Mouse (Mus musculus) liver, embryonic 15.5 days (tissue): ENCODE results near the gene Plet1. TPM values are rescaled to one million over a fixed set of nuclear protein-coding genes. Genes with fewer than 3 reads are reported as not detected.
A peak's percentile ranks its signal among the peaks of the same experiment; 100 is the strongest.

Experiments used
- ATAC-seq: fragments of 200-750 bp; cut with Nextera tagmentation; 2 replicates; pipeline ENCODE4 v1.8.0; 2017; ENCODE audit warnings: moderate number of reproducible peaks, mild to moderate bottlenecking, moderate library complexity; ENCODE audit not compliant: insufficient read depth
- H3K27ac ChIP-seq: fragments of 300-500 bp; sonication (generic); replicated peaks from 2 replicates; pipeline ENCODE4 v1.5.1; 2015; ENCODE audit warnings: mild to moderate bottlenecking, inconsistent platforms
- H3K27me3 ChIP-seq: fragments of 300-500 bp; sonication (generic); 2 replicates; pipeline ENCODE4 v1.6.1; 2015; ENCODE audit warnings: mild to moderate bottlenecking, inconsistent platforms
- H3K36me3 ChIP-seq: fragments of 300-500 bp; sonication (generic); replicated peaks from 2 replicates; pipeline ENCODE4 v1.6.1; 2015; ENCODE audit warnings: moderate library complexity, mild to moderate bottlenecking, inconsistent platforms
- H3K4me1 ChIP-seq: fragments of 300-500 bp; sonication (generic); replicated peaks from 2 replicates; pipeline ENCODE4 v1.6.1; 2015; ENCODE audit warnings: inconsistent platforms
- H3K4me2 ChIP-seq: fragments of 300-500 bp; sonication (generic); 2 replicates; pipeline ENCODE4 v1.6.1; 2015; ENCODE audit warnings: moderate library complexity, mild to moderate bottlenecking, inconsistent platforms
- H3K4me3 ChIP-seq: fragments of 300-500 bp; sonication (generic); replicated peaks from 2 replicates; pipeline ENCODE4 v1.5.1; 2015; ENCODE audit warnings: mild to moderate bottlenecking, inconsistent platforms
- H3K9ac ChIP-seq: fragments of 300-500 bp; sonication (generic); 2 replicates; pipeline ENCODE4 v1.6.1; 2015; ENCODE audit warnings: moderate library complexity, mild to moderate bottlenecking, inconsistent platforms
- H3K9me3 ChIP-seq: fragments of 300-500 bp; sonication (generic); replicated peaks from 2 replicates; pipeline ENCODE4 v1.6.1; 2016; ENCODE audit warnings: inconsistent platforms
- WGBS: fragments of 180-500 bp; shearing (Covaris S2); methylation state at CpG from one replicate; pipeline ENCODE4 v1.1.7; 2015; ENCODE audit warnings: mixed read lengths; ENCODE audit not compliant: insufficient replicate concordance; 5-methylcytosine and 5-hydroxymethylcytosine counted together
- polyA plus RNA-seq: library from polyadenylated mRNA; unstranded; fragments of >200 nt; fragmentation: Nextera tagmentation; extraction: Ambion mirVana; gene quantifications from 2 replicates; pipeline ENCODE4 v1.2.1, GENCODE M21; 2015

The Plet1 gene
- polyA plus RNA-seq, 1 experiment from 2014 or later = 0.17 TPM

DNA sequence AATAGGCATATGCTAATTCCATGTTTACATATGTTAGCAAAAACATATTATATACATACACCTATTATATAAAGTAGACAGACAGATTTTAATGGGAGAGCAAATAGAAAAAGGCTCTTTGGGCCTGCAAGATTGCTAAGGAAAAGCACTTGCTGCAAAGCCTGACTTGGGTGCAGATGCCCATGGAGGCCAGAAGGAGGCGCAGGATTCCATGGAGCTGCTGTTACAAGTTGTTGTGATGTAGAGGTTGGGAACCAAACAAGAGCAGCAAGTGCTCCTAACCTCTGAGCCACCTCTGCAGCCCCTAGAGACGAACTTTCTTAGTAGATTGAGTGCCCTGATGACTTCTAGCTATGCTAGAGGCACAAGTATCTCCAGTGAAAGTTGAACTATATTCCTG lies 24.5 kb downstream of the Plet1 start:
- H3K27ac ChIP-seq = no peak overlapping the region
- no peak overlapping the region for H3K4me3 ChIP-seq
- no peak overlapping the region for H3K9ac ChIP-seq
- H3K4me2 ChIP-seq = no peak overlapping the region
- no peaks in the 10 kb centered on the region for H3K4me1 ChIP-seq
- ATAC-seq = no peak
- WGBS = 14% methylated on average over 2 of the region's 2 CpGs
- no peaks in the 10 kb centered on the region for H3K9me3 ChIP-seq
- no peaks in the 10 kb centered on the region for H3K27me3 ChIP-seq
- 0 out of 2 replicates have a peak, but pooled peaks cover 5% of the 10 kb centered on the region for H3K36me3 ChIP-seq

GRCm38 (mm10) chr9:50520748-50521147 lies 26.4 kb downstream of the Plet1 start:
- Histone ChIP-seq H3K36me3 (0 out of 2 replicates have a peak, but pooled peaks cover 15% of the 10 kb centered on the region), H3K9me3 (no peaks in the 10 kb centered on the region), H3K4me1 (no peaks in the 10 kb centered on the region), H3K27ac (no peak overlapping the region), H3K27me3 (no peaks in the 10 kb centered on the region), H3K4me2 (no peak overlapping the region), H3K4me3 (no peak overlapping the region), H3K9ac (no peak overlapping the region)
- WGBS = 32% methylated on average over 6 of the region's 6 CpGs
- no peak for ATAC-seq

DNA sequence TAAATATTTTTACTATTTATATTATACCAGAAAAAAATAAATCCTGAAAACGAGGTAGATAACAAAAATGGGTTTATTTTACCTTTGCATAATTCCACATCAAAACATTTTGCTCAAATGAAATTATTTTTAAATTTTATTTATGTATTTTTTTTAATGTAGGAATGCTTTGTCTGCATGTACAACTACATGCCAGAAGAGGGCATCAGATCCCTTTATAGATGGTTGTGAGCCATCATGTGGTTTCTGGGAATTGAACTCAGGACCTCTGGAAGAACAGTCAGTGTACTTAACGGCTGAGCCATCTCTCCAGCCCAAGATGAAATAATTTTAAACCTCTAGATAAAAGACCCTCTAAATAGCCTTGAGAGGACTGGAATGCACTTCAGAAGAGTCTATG lies 27.2 kb downstream of the Plet1 start:
- no peak overlapping the region for H3K4me3 ChIP-seq
- no peak overlapping the region for H3K4me2 ChIP-seq
- no peak overlapping the region for H3K9ac ChIP-seq
- no peak for ATAC-seq
- no peak overlapping the region for H3K27ac ChIP-seq
- H3K27me3 ChIP-seq = no peaks in the 10 kb centered on the region
- no peaks in the 10 kb centered on the region for H3K9me3 ChIP-seq
- 0 out of 2 replicates have a peak, but pooled peaks cover 15% of the 10 kb centered on the region for H3K36me3 ChIP-seq
- 0 out of 2 replicates have a peak, but pooled peaks cover under 1% of the 10 kb centered on the region for H3K4me1 ChIP-seq
- 33% methylated on average over 2 of the region's 2 CpGs for WGBS

GRCm38 (mm10) chr9:50522574-50522973 lies 28.2 kb downstream of the Plet1 start:
- no peak for ATAC-seq
- WGBS = 51% methylated on average over 5 of the region's 5 CpGs
- Histone ChIP-seq H3K27ac (no peak overlapping the region), H3K4me3 (no peak overlapping the region), H3K4me2 (no peak overlapping the region), H3K36me3 (0 out of 2 replicates have a peak, but pooled peaks cover 15% of the 10 kb centered on the region), H3K4me1 (peaks cover 11% of the 10 kb centered on the region), H3K9me3 (no peaks in the 10 kb centered on the region), H3K9ac (no peak overlapping the region), H3K27me3 (no peaks in the 10 kb centered on the region)

GRCm38 (mm10) chr9:50524936-50525335 lies 30.6 kb downstream of the Plet1 start:
- 70% methylated on average over 5 of the region's 5 CpGs for WGBS
- Histone ChIP-seq H3K36me3 (0 out of 2 replicates have a peak, but pooled peaks cover 15% of the 10 kb centered on the region), H3K27ac (no peak overlapping the region), H3K4me3 (no peak overlapping the region), H3K4me2 (no peak overlapping the region), H3K9me3 (no peaks in the 10 kb centered on the region), H3K9ac (no peak overlapping the region), H3K27me3 (no peaks in the 10 kb centered on the region), H3K4me1 (peaks cover 16% of the 10 kb centered on the region)
- no peak for ATAC-seq

DNA sequence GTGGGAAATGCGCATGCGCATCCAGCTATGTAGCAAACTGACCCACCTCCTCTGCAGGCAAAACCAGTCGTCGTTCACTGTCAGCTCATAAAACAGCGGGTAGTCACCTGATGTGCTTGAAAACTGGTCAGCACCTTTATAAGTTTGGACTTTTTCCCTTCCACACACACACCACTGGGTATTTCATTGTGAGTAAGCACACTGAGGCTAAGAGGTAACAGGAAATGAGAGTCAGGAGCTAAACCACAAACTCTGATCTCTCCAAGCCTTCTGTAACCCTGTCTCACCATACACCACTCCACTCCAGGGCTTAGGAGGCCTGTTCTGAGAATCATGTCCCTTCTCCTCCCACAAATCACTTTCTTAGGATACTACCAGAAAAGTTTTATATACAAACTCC lies 31.3 kb downstream of the Plet1 start:
- no peak for ATAC-seq
- H3K27me3 ChIP-seq = no peaks in the 10 kb centered on the region
- no peak overlapping the region for H3K4me2 ChIP-seq
- 65% methylated on average over 5 of the region's 5 CpGs for WGBS
- no peaks in the 10 kb centered on the region for H3K9me3 ChIP-seq
- H3K9ac ChIP-seq = no peak overlapping the region
- H3K27ac ChIP-seq = no peak overlapping the region
- H3K36me3 ChIP-seq = 0 out of 2 replicates have a peak, but pooled peaks cover 15% of the 10 kb centered on the region
- H3K4me3 ChIP-seq = no peak overlapping the region
- H3K4me1 ChIP-seq = peaks cover 16% of the 10 kb centered on the region

GRCm38 (mm10) chr9:50527860-50528259 lies 33.5 kb downstream of the Plet1 start:
- Histone ChIP-seq H3K27me3 (no peaks in the 10 kb centered on the region), H3K27ac (no peak overlapping the region; the same call in 1 of the 2 replicates), H3K4me1 (peaks cover 16% of the 10 kb centered on the region), H3K9me3 (no peaks in the 10 kb centered on the region), H3K4me3 (peak overlapping the region; percentile 77), H3K9ac (peak overlapping the region; percentile 68), H3K36me3 (0 out of 2 replicates have a peak, but pooled peaks cover 10% of the 10 kb centered on the region), H3K4me2 (peak overlapping the region; percentile 79)
- no peak for ATAC-seq
- WGBS = 31% methylated on average over 7 of the region's 7 CpGs

DNA sequence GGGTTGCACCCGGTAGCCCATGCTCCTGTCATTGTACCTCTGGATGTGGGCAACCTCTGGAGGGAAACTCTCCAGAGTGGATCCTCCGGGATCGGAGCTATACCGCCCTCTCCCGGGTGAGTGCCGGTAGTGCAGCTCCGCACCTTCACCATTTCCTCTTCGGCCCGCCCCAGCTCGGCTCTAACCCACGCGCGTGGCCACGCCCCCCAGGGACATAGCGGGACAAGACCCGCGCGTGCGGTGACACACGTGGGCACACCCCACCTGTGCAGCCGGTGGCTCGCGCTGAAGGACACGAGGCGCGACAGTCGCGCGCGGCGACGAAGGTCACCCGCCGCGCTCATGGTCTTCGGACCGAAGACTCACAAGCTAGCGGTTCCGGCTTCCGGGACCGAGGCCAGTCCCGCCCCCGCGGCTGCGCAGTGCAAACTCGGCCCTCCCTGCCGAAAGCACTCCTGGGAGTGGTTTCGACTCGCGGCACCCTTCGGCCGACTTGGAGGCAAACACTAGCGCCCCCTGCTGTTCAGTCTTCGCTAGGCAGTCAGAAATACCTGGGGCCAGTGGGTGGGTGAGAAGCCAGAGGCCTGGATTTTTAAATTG lies 34.1 kb downstream of the Plet1 start, which contains the start of gene Pts:
TSS of gene Pts (minus strand) at position 432 of the 600 bp plus-strand sequence.
- peak within 1 kb of the TSS; percentile 79 for H3K4me2 ChIP-seq
- peak within 1 kb of the TSS; percentile 68 for H3K9ac ChIP-seq
- under 1% methylated on average over 54 of the region's 54 CpGs for WGBS
- no peaks in the 10 kb centered on the region for H3K27me3 ChIP-seq
- no peaks in the 10 kb centered on the region for H3K9me3 ChIP-seq
- peak within 1 kb of the TSS; percentile 77 for H3K4me3 ChIP-seq
- ATAC-seq = peak; percentile 98
- H3K27ac ChIP-seq = peak within 1 kb of the TSS; percentile 76
- H3K4me1 ChIP-seq = peaks cover 20% of the 10 kb centered on the region
- H3K36me3 ChIP-seq = 0 out of 2 replicates have a peak, but pooled peaks cover 10% of the 10 kb centered on the region

- no peak overlapping the region for H3K4me2 ChIP-seq
- no peaks in the 10 kb centered on the region for H3K27me3 ChIP-seq
- H3K4me3 ChIP-seq = no peak overlapping the region
- ATAC-seq = no peak
- no peaks in the 10 kb centered on the region for H3K36me3 ChIP-seq
- no peak overlapping the region for H3K27ac ChIP-seq
- H3K9me3 ChIP-seq = no peaks in the 10 kb centered on the region
- H3K4me1 ChIP-seq = peaks cover 25% of the 10 kb centered on the region
- H3K9ac ChIP-seq = no peak overlapping the region
- WGBS = 32% methylated on average over 2 of the region's 2 CpGs
These were observed 36.6 kb downstream of the Plet1 start for GRCm38 (mm10) chr9:50530890-50531289.

GRCm38 (mm10) chr9:50533328-50533727 lies 39.0 kb downstream of the Plet1 start:
- no peak overlapping the region for H3K9ac ChIP-seq
- H3K27me3 ChIP-seq = no peaks in the 10 kb centered on the region
- H3K4me3 ChIP-seq = peak overlapping the region; percentile 16; the same call in 1 of the 2 replicates
- no peaks in the 10 kb centered on the region for H3K9me3 ChIP-seq
- ATAC-seq = no peak
- H3K27ac ChIP-seq = peak overlapping the region; percentile 0; the same call in 1 of the 2 replicates
- H3K4me2 ChIP-seq = peak overlapping the region; percentile 37
- WGBS = 20% methylated on average over 11 of the region's 11 CpGs
- H3K4me1 ChIP-seq = peaks cover 9% of the 10 kb centered on the region; the same call in 1 of the 2 replicates
- H3K36me3 ChIP-seq = no peaks in the 10 kb centered on the region

DNA sequence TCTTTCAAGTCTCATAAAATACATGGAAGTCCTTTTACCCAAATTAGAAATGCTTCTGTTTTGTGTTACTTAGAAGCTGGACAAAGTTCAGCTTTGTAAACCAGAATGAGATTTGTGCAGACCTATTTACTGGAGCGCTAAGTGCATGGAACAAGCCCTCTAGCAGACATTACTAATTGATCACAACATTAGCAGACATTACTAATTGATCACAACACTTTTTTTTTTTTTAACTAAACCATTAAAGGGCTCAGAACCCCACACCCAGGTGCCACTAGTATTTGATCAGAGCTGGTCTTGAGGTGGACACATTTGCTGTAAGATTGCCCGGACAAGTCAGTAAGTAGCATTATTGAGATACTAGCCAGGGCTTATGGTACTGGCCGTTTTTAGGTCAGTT lies 39.5 kb downstream of the Plet1 start:
- no peaks in the 10 kb centered on the region for H3K36me3 ChIP-seq
- H3K4me2 ChIP-seq = peak overlapping the region; percentile 37
- ATAC-seq = no peak
- 60% methylated on average over 3 of the region's 3 CpGs for WGBS
- H3K27me3 ChIP-seq = no peaks in the 10 kb centered on the region
- no peaks in the 10 kb centered on the region for H3K9me3 ChIP-seq
- peaks cover 9% of the 10 kb centered on the region for H3K4me1 ChIP-seq
- H3K4me3 ChIP-seq = no peak overlapping the region
- peak overlapping the region; percentile 0; the same call in 1 of the 2 replicates for H3K27ac ChIP-seq
- H3K9ac ChIP-seq = no peak overlapping the region
